Mouse (Mus musculus): ENCODE data around the gene Ptpra. TPM values are rescaled to one million over a fixed set of nuclear protein-coding genes. Genes with fewer than 3 reads are reported as not detected.

The Ptpra gene
- polyA plus RNA-seq, 1 experiment from 2014 or later = 102 TPM

DNA sequence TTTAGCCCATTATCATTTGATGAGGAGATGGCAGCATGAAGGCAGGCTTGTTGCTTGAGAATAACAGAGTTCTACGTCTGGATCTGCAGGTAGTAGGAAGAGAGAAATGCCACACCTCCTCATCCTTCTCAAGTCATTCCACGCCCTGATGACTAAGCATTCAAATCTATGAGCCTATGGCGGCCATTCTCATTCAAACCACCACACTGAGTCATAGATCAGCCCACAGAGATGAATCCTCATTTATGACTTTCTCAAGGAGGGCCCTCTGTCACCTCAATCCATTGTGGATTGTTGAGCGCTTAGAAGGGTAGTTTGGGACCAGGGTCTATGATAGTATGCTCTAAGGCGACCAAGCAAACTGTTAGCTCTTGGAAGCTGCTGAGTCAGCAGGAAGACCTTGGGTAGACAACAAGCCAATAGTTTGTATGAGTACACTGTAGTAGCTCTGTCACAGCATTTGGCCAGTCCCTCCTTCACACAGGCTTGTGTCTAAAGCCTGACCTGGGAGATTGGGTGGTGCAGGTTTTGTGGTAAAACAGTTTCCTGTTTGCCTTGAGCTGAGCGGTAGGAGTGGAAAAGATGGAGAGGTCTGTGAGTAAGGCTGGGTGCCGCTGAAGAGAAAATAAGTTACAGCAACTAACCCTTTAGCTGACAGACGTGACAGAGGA is 88.9 kb downstream of the Ptpra start:
- H3K27ac ChIP-seq (ENCODE audit: low read depth, low read length) = no peak overlapping the region
- peaks cover 6% of the 10 kb centered on the region; the same call in 1 of the 2 replicates for H3K36me3 ChIP-seq (ENCODE audit: control insufficient read depth, insufficient read depth, low read length)
- no peak for DNase-seq (ENCODE audit: low spot score)
- no peaks in the 10 kb centered on the region for H3K4me1 ChIP-seq (replicated peaks; ENCODE audit: control insufficient read depth, insufficient read depth, low read length)
- no peaks in the 10 kb centered on the region for H3K9me3 ChIP-seq (ENCODE audit: control insufficient read depth, low read length)
- H3K4me2 ChIP-seq (replicated peaks; ENCODE audit: low read depth, low read length) = no peak overlapping the region
- no peak overlapping the region for H3K9ac ChIP-seq (ENCODE audit: low read depth, low read length)
- H3K4me3 ChIP-seq (ENCODE audit: low read depth, low read length) = no peak overlapping the region
- H3K27me3 ChIP-seq (ENCODE audit: control insufficient read depth, insufficient read depth, low read length) = no peaks in the 10 kb centered on the region
- no peak for ATAC-seq (ENCODE audit: low FRiP score)
- WGBS = 87% methylated on average over 8 of the region's 8 CpGs

DNA sequence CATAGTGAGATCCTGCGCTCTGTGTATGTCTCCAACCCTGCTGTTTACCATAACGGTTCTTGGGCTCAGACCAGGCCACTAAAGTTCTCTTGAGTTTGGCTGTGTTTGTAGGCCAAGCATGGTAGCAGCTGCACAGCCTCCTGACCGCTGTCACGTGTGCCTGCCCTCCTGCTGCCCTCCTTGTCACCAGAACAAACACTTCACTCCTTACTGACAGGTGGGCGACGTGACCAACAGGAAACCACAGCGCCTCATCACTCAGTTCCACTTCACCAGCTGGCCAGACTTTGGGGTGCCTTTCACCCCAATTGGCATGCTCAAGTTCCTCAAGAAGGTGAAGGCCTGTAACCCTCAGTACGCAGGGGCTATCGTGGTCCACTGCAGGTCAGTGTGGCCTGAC is 90.2 kb downstream of the Ptpra start:
- no peaks in the 10 kb centered on the region for H3K27me3 ChIP-seq (ENCODE audit: control insufficient read depth, insufficient read depth, low read length)
- no peak overlapping the region for H3K9ac ChIP-seq (ENCODE audit: low read depth, low read length)
- no peak for ATAC-seq (ENCODE audit: low FRiP score)
- H3K4me3 ChIP-seq (ENCODE audit: low read depth, low read length) = no peak overlapping the region
- no peak overlapping the region for H3K4me2 ChIP-seq (replicated peaks; ENCODE audit: low read depth, low read length)
- H3K36me3 ChIP-seq (ENCODE audit: control insufficient read depth, insufficient read depth, low read length) = peaks cover 12% of the 10 kb centered on the region
- no peak overlapping the region for H3K27ac ChIP-seq (ENCODE audit: low read depth, low read length)
- WGBS = 88% methylated on average over 9 of the region's 9 CpGs
- no peaks in the 10 kb centered on the region for H3K4me1 ChIP-seq (replicated peaks; ENCODE audit: control insufficient read depth, insufficient read depth, low read length)
- no peaks in the 10 kb centered on the region for H3K9me3 ChIP-seq (ENCODE audit: control insufficient read depth, low read length)
- DNase-seq (ENCODE audit: low spot score) = no peak

GRCm38 (mm10) chr2:130546957-130547356 is 96.9 kb downstream of the Ptpra start:
- Histone ChIP-seq H3K9me3 (ENCODE audit: control insufficient read depth, low read length) (no peaks in the 10 kb centered on the region), H3K27ac (ENCODE audit: low read depth, low read length) (no peak overlapping the region), H3K9ac (ENCODE audit: low read depth, low read length) (no peak overlapping the region), H3K4me1 (replicated peaks; ENCODE audit: control insufficient read depth, insufficient read depth, low read length) (no peaks in the 10 kb centered on the region), H3K36me3 (ENCODE audit: control insufficient read depth, insufficient read depth, low read length) (peaks cover 20% of the 10 kb centered on the region), H3K4me2 (replicated peaks; ENCODE audit: low read depth, low read length) (no peak overlapping the region), H3K4me3 (ENCODE audit: low read depth, low read length) (no peak overlapping the region), H3K27me3 (ENCODE audit: control insufficient read depth, insufficient read depth, low read length) (no peaks in the 10 kb centered on the region)
- no peak for DNase-seq (ENCODE audit: low spot score)
- ATAC-seq (ENCODE audit: low FRiP score) = no peak
- WGBS = 96% methylated on average over 8 of the region's 8 CpGs

GRCm38 (mm10) chr2:130554841-130555240 is 104.8 kb downstream of the Ptpra start:
- DNase-seq (ENCODE audit: low spot score) = no peak
- H3K4me3 ChIP-seq (ENCODE audit: low read depth, low read length) = no peak overlapping the region
- ATAC-seq (ENCODE audit: low FRiP score) = no peak
- no peaks in the 10 kb centered on the region; the same call in 1 of the 2 replicates for H3K36me3 ChIP-seq (ENCODE audit: control insufficient read depth, insufficient read depth, low read length)
- no peak overlapping the region for H3K27ac ChIP-seq (ENCODE audit: low read depth, low read length)
- H3K4me1 ChIP-seq (replicated peaks; ENCODE audit: control insufficient read depth, insufficient read depth, low read length) = no peaks in the 10 kb centered on the region
- 89% methylated on average over 7 of the region's 7 CpGs for WGBS
- H3K9ac ChIP-seq (ENCODE audit: low read depth, low read length) = no peak overlapping the region
- no peak overlapping the region for H3K4me2 ChIP-seq (replicated peaks; ENCODE audit: low read depth, low read length)
- H3K27me3 ChIP-seq (ENCODE audit: control insufficient read depth, insufficient read depth, low read length) = no peaks in the 10 kb centered on the region
- H3K9me3 ChIP-seq (ENCODE audit: control insufficient read depth, low read length) = no peaks in the 10 kb centered on the region

DNA sequence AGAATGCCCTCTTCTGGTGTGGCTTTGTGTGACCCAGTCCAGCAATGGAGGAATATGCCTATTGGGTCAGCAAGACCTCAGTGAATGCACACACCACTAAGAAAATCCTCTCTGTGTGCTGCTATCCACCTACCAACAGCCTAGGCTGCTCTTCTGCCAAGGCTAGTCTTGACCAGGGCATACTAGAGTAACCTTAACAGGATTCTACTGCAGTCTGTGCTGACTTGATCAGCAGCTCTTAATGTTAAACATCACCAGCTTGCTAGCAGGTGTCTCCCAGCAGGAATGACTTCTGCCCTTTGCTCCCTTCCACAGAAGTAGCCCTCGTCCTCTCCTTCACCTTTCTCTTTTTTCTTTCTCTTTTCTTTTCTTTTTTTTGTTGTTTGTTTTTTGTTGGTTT is 106.2 kb downstream of the Ptpra start:
- no peak for DNase-seq (ENCODE audit: low spot score)
- Histone ChIP-seq H3K9me3 (ENCODE audit: control insufficient read depth, low read length) (no peaks in the 10 kb centered on the region), H3K27ac (ENCODE audit: low read depth, low read length) (no peak overlapping the region), H3K4me2 (replicated peaks; ENCODE audit: low read depth, low read length) (no peak overlapping the region), H3K4me1 (replicated peaks; ENCODE audit: control insufficient read depth, insufficient read depth, low read length) (no peaks in the 10 kb centered on the region), H3K4me3 (ENCODE audit: low read depth, low read length) (no peak overlapping the region), H3K27me3 (ENCODE audit: control insufficient read depth, insufficient read depth, low read length) (no peaks in the 10 kb centered on the region), H3K9ac (ENCODE audit: low read depth, low read length) (no peak overlapping the region), H3K36me3 (ENCODE audit: control insufficient read depth, insufficient read depth, low read length) (no peaks in the 10 kb centered on the region; the same call in 1 of the 2 replicates)
- 65% methylated on average over 1 of the region's 1 CpGs for WGBS
- ATAC-seq (ENCODE audit: low FRiP score) = no peak

DNA sequence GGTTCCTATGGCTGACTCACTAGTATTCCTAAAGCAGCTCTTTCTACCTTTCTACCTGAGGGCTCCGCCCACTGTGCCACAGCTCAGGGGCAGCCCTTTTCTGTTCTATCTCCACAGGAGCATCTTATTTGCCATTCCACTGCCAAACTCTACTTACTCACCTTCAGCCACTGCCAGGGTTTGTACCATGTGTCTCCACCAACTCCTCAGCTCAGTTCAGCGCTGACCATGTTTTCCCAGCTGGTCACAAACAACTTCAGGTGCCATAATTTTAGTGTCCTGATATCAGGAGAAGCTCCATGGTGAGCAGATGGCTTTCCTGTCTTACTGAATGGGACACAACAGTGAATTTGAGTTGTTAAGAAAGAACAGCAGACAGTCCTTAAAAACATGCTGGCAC is 107.4 kb downstream of the Ptpra start:
- Histone ChIP-seq H3K9ac (ENCODE audit: low read depth, low read length) (no peak overlapping the region), H3K4me3 (ENCODE audit: low read depth, low read length) (no peak overlapping the region), H3K27ac (ENCODE audit: low read depth, low read length) (no peak overlapping the region), H3K4me1 (replicated peaks; ENCODE audit: control insufficient read depth, insufficient read depth, low read length) (no peaks in the 10 kb centered on the region), H3K27me3 (ENCODE audit: control insufficient read depth, insufficient read depth, low read length) (no peaks in the 10 kb centered on the region), H3K4me2 (replicated peaks; ENCODE audit: low read depth, low read length) (no peak overlapping the region), H3K36me3 (ENCODE audit: control insufficient read depth, insufficient read depth, low read length) (no peaks in the 10 kb centered on the region; the same call in 1 of the 2 replicates), H3K9me3 (ENCODE audit: control insufficient read depth, low read length) (no peaks in the 10 kb centered on the region)
- WGBS = 92% methylated on average over 2 of the region's 2 CpGs
- DNase-seq (ENCODE audit: low spot score) = no peak
- no peak for ATAC-seq (ENCODE audit: low FRiP score)

- no peak for ATAC-seq (ENCODE audit: low FRiP score)
Measured at GRCm38 (mm10) chr2:130558015-130558414, 107.9 kb downstream of the Ptpra start.

DNA sequence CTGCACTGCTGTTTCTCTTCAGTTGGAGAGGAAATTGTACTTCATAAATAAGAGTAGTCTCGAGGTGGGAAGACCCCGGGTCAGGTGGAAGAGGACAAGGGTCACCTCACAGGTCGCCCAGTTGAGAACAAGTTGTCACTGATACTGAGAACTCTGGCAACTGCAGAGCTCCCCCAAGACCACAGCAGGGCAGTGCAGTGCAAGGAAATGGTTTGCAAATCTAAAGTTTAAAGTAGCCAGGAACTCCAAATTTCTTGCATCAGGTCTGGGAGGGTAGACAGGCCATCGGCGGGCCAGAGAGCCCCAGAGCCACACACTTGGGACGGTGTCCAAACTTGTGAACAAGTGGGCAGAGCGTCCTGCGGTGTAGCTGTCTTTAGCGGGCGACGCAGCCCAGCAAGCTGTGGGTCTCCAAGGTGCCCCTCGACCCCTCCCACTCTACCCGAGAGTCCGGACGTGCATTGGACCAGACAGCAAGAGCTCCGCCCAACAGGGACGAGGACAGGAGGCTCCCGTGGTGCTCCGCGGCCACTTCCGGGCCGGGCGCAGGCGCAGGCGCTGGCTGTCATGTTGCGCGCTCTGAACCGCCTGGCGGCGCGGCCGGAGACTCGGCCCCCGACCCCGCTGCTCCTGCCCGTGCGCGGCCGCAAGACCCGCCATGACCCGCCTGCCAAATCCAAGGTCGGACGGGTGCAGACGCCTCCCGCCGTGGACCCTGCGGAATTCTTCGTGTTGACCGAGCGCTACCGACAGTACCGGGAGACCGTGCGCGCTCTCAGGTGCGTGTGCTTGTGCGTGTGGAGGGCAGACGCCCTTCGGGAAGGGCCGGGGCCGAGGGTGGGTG is 113.4 kb downstream of the Ptpra start, which contains the start of gene Mrps26:
Mrps26 (plus strand) TSS at position 531 of the 844 bp plus-strand sequence.
- no peaks in the 10 kb centered on the region for H3K27me3 ChIP-seq (ENCODE audit: control insufficient read depth, insufficient read depth, low read length)
- peak within 1 kb of the TSS; percentile 89 for H3K4me3 ChIP-seq (ENCODE audit: low read depth, low read length)
- H3K4me1 ChIP-seq (replicated peaks; ENCODE audit: control insufficient read depth, insufficient read depth, low read length) = 0 out of 2 replicates have a peak, but pooled peaks cover 3% of the 10 kb centered on the region
- ATAC-seq (ENCODE audit: low FRiP score) (peak; percentile 99), DNase-seq (ENCODE audit: low spot score) (peak; percentile 92)
- no peaks in the 10 kb centered on the region for H3K9me3 ChIP-seq (ENCODE audit: control insufficient read depth, low read length)
- WGBS = 1% methylated on average over 61 of the region's 61 CpGs
- no peaks in the 10 kb centered on the region for H3K36me3 ChIP-seq (ENCODE audit: control insufficient read depth, insufficient read depth, low read length)
- H3K4me2 ChIP-seq (replicated peaks; ENCODE audit: low read depth, low read length) = peak within 1 kb of the TSS; percentile 88
- H3K9ac ChIP-seq (ENCODE audit: low read depth, low read length) = peak within 1 kb of the TSS; percentile 85
- no peak within 1 kb of the TSS for H3K27ac ChIP-seq (ENCODE audit: low read depth, low read length)

More at GRCm38 (mm10) chr2:130558015-130558414, 107.9 kb downstream of the Ptpra start:
- no peak overlapping the region for H3K4me2 ChIP-seq (replicated peaks; ENCODE audit: low read depth, low read length)
- no peaks in the 10 kb centered on the region; the same call in 1 of the 2 replicates for H3K36me3 ChIP-seq (ENCODE audit: control insufficient read depth, insufficient read depth, low read length)
- no peaks in the 10 kb centered on the region for H3K27me3 ChIP-seq (ENCODE audit: control insufficient read depth, insufficient read depth, low read length)
- no peak overlapping the region for H3K27ac ChIP-seq (ENCODE audit: low read depth, low read length)
- no peak overlapping the region for H3K4me3 ChIP-seq (ENCODE audit: low read depth, low read length)
- no peaks in the 10 kb centered on the region for H3K9me3 ChIP-seq (ENCODE audit: control insufficient read depth, low read length)
- no peak for DNase-seq (ENCODE audit: low spot score)
- WGBS = 65% methylated on average over 2 of the region's 2 CpGs
- H3K4me1 ChIP-seq (replicated peaks; ENCODE audit: control insufficient read depth, insufficient read depth, low read length) = no peaks in the 10 kb centered on the region
- H3K9ac ChIP-seq (ENCODE audit: low read depth, low read length) = no peak overlapping the region

Measured in hindbrain, embryonic 11.5 days (tissue).